Mouse (Mus musculus): ENCODE data around the gene Elane. TPM values are rescaled to one million over a fixed set of nuclear protein-coding genes. Genes with fewer than 3 reads are reported as not detected.
A peak's percentile ranks its signal among the peaks of the same experiment; 100 is the strongest.

The Elane gene
- polyA plus RNA-seq, 1 experiment: not detected

DNA sequence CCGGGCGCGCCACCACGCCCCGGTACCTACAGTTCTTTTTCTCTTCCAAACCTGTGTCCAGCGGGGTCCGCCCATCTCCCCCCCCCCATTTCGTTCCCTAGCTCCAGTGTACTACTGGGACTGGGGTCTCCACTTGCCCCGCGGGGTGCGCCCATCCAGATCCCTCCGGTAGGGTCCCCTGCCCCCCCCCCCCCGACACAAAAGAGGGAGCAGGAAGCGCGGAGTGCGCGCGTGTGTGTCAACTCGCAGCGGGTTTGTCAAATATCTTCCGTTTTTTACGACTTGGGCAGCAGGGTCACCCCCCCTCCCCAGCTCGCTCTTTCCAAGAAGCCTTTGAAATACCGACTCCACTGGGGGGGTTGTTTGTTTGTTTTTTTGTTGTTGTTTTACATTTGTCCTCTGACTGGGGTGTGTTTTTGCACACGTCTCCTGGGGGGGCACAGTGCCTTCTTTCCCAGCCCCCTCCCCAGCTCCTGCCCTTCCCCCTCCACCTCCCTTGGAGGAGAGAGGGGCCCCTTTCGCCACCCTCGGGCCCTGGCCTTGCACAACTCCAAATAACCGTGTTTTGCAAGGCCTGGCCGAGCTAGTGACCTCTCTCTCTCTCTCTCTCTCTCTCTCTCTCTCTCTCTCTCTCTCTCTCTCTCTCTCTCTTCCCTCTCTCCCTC lies 42.1 kb downstream of the Elane start:
- peak overlapping the region; percentile 99 for H3K4me3 ChIP-seq (ENCODE audit: insufficient read depth, low read depth, low read length)
- H3K36me3 ChIP-seq (ENCODE audit: control insufficient read depth, insufficient read depth, low read length): no peaks in the 10 kb centered on the region
- 2% methylated on average over 29 of the region's 29 CpGs for WGBS
- TF ChIP-seq CTCF (conservative IDR thresholded peaks at IDR 0.05; ENCODE audit: insufficient read depth, insufficient read length, low read depth, low read length) (no peak), POLR2A (IDR thresholded peaks at IDR 0.05; ENCODE audit: low read depth, low read length) (no peak)
- DNase-seq: peak; percentile 60
- H3K27me3 ChIP-seq (replicated peaks; ENCODE audit: control insufficient read depth, insufficient read depth, low read length): no peaks in the 10 kb centered on the region
- peak overlapping the region; percentile 97 for H3K27ac ChIP-seq (ENCODE audit: insufficient read depth, low read depth, low read length)
- H3K4me1 ChIP-seq (ENCODE audit: control insufficient read depth, insufficient read depth, low read length): 0 out of 2 replicates have a peak, but pooled peaks cover 2% of the 10 kb centered on the region

DNA sequence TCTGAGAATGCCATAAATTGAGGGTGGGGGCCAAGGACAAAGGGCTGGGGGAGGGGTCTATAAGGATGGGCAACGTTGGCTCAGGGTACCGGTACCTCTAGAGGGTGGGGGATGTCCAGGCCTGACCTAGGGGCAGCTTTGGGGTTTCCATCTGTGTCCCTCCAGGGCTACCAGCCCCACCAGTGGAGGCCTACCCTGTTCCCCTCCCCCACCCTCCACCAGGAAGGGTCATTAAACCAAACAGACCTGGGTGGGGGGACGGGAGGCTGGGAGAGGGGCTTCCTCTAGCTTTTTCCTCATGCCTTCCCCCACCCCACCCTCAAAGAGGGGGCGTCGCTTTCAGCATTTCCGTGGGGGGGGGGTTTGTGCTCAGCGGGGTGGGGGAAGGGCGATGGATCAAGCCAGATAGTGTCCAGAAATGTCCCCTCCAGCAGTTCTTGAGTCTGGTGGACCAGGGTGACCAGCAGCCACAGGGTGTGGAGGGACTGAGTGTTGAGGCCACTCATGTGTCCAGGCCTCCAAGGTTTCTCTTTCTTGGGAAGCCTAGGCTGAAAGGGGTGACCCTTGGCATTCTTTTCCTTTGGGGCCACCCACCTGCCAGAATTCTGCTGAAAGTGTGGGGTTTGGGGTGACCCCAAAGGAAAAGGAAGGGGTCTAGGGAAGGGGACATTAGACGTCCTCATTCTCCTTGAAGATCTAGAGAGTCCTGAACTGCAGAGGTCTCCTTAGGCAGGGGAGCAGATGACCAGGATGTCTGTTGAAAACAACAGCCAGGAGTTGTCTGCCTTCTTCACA lies 43.1 kb downstream of the Elane start:
- no peak for DNase-seq
- H3K27ac ChIP-seq (ENCODE audit: insufficient read depth, low read depth, low read length): no peak overlapping the region
- 47% methylated on average over 9 of the region's 9 CpGs for WGBS
- TF ChIP-seq CTCF (conservative IDR thresholded peaks at IDR 0.05; ENCODE audit: insufficient read depth, insufficient read length, low read depth, low read length) (no peak), POLR2A (IDR thresholded peaks at IDR 0.05; ENCODE audit: low read depth, low read length) (no peak)
- H3K4me1 ChIP-seq (ENCODE audit: control insufficient read depth, insufficient read depth, low read length): peaks cover 11% of the 10 kb centered on the region
- no peaks in the 10 kb centered on the region for H3K27me3 ChIP-seq (replicated peaks; ENCODE audit: control insufficient read depth, insufficient read depth, low read length)
- no peaks in the 10 kb centered on the region for H3K36me3 ChIP-seq (ENCODE audit: control insufficient read depth, insufficient read depth, low read length)
- no peak overlapping the region; the same call in 1 of the 2 replicates for H3K4me3 ChIP-seq (ENCODE audit: insufficient read depth, low read depth, low read length)

DNA sequence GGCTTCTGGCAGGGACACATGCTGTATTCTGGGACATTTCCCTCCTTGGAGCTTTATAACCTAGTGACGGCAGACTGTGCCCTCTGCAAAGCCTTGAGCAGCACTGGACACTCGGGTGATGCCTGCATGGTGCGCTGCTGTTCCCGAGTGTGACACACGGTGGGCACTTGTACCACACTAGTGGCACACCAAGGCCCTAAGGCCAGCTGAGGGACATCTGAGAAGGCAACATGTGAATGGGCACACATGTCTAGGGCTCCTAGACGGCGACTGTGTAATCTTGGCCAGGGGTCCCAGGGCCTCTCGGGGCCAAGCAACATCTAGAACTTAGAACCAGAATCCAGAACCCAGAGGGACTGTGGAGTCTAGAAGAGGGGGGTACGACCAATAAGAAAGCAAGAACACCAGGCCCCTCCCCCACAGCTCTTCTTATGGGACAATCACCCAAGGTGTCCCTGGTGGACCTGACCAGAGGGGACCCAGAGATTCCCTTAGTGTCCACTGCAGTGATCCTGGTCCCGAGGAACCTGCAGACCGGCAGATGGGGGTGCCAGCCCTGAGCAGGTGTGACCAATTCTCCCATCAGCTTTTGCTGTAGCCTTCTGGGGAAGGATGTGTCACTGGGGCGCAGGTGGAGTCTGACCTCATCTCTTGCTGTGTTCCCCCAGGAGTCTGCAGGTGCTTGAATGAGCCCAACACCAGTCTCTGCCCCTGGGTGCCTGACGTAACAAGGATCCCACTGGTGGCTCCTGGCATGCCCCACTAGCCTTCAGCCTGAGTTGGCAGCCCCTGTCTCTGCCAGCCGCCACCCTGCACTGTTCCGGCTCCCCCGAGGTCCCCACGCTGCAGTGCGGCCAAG lies 44.1 kb downstream of the Elane start:
- TF ChIP-seq POLR2A (IDR thresholded peaks at IDR 0.05; ENCODE audit: low read depth, low read length): no peak
- no peak for TF ChIP-seq CTCF (conservative IDR thresholded peaks at IDR 0.05; ENCODE audit: insufficient read depth, insufficient read length, low read depth, low read length)
- no peak overlapping the region for H3K27ac ChIP-seq (ENCODE audit: insufficient read depth, low read depth, low read length)
- H3K36me3 ChIP-seq (ENCODE audit: control insufficient read depth, insufficient read depth, low read length): no peaks in the 10 kb centered on the region
- no peak overlapping the region for H3K4me3 ChIP-seq (ENCODE audit: insufficient read depth, low read depth, low read length)
- DNase-seq: no peak
- H3K4me1 ChIP-seq (ENCODE audit: control insufficient read depth, insufficient read depth, low read length): peaks cover 19% of the 10 kb centered on the region
- WGBS: 77% methylated on average over 18 of the region's 18 CpGs
- no peaks in the 10 kb centered on the region for H3K27me3 ChIP-seq (replicated peaks; ENCODE audit: control insufficient read depth, insufficient read depth, low read length)

DNA sequence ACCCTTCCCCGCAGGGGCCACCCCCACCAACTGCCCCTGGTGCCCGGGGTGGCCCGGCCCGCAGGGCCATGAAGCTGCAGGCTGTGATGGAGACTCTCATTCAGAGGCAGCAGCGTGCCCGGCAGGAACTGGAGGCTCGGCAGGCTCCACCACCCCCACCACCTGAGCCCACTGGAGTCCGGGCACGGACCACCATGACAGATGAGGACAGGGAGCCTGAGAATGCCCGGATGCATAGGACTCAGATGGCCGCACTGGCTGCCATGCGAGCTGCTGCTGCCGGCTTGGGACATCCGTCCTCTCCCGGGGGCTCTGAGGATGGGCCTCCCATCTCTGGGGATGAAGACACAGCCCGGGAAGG lies 44.8 kb downstream of the Elane start:
- 88% methylated on average over 16 of the region's 16 CpGs for WGBS
- DNase-seq: no peak
- no peak overlapping the region for H3K4me3 ChIP-seq (ENCODE audit: insufficient read depth, low read depth, low read length)
- no peaks in the 10 kb centered on the region for H3K36me3 ChIP-seq (ENCODE audit: control insufficient read depth, insufficient read depth, low read length)
- no peak for TF ChIP-seq POLR2A (IDR thresholded peaks at IDR 0.05; ENCODE audit: low read depth, low read length)
- no peak overlapping the region for H3K27ac ChIP-seq (ENCODE audit: insufficient read depth, low read depth, low read length)
- peaks cover 22% of the 10 kb centered on the region for H3K4me1 ChIP-seq (ENCODE audit: control insufficient read depth, insufficient read depth, low read length)
- no peaks in the 10 kb centered on the region for H3K27me3 ChIP-seq (replicated peaks; ENCODE audit: control insufficient read depth, insufficient read depth, low read length)

DNA sequence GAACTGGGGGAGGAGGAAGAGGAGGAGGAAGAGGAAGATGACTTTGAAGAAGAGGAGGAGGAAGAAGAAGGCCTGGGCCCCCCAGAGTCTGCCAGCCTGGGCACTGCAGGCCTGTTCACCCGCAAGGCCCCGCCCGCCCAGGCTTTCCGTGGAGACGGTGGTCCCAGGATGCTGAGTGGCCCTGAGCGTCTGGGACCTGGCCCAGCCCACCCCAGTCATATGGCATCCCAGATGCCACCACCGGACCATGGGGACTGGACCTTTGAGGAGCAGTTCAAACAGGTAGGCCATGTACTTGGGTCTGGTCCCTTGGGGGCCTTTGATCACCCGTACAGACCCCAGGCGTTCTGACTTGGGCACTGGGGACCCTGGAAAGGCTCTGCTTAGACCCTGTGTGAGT lies 45.8 kb downstream of the Elane start:
- peaks cover 32% of the 10 kb centered on the region for H3K4me1 ChIP-seq (ENCODE audit: control insufficient read depth, insufficient read depth, low read length)
- no peak overlapping the region for H3K27ac ChIP-seq (ENCODE audit: insufficient read depth, low read depth, low read length)
- TF ChIP-seq POLR2A (IDR thresholded peaks at IDR 0.05; ENCODE audit: low read depth, low read length) (no peak), CTCF (conservative IDR thresholded peaks at IDR 0.05; ENCODE audit: insufficient read depth, insufficient read length, low read depth, low read length) (no peak)
- DNase-seq: no peak
- H3K36me3 ChIP-seq (ENCODE audit: control insufficient read depth, insufficient read depth, low read length): no peaks in the 10 kb centered on the region
- WGBS: 90% methylated on average over 9 of the region's 9 CpGs
- H3K4me3 ChIP-seq (ENCODE audit: insufficient read depth, low read depth, low read length): no peak overlapping the region
- no peaks in the 10 kb centered on the region for H3K27me3 ChIP-seq (replicated peaks; ENCODE audit: control insufficient read depth, insufficient read depth, low read length)

DNA sequence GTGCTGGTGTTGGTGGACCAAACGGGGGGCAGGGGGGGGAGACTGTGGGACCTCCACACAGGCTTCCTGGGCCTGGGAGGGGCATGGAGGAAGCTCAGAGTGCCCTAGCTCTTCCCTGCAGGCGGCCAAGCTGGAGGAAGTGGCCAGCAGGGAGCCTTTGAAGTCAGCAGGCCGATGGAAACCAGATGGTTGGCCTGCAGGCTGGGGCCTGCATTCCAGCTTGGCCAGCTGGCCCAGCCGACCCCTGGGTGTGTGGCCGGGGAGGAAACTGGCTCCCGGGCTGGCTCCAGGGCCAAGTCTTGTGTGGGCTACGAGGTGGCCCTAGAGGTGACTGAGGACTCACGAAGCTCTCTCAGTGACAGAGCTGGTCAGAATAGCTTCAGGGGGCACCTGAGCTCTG lies 46.7 kb downstream of the Elane start:
- peak; percentile 73 for DNase-seq
- no peak overlapping the region for H3K27ac ChIP-seq (ENCODE audit: insufficient read depth, low read depth, low read length)
- no peaks in the 10 kb centered on the region for H3K27me3 ChIP-seq (replicated peaks; ENCODE audit: control insufficient read depth, insufficient read depth, low read length)
- no peaks in the 10 kb centered on the region for H3K36me3 ChIP-seq (ENCODE audit: control insufficient read depth, insufficient read depth, low read length)
- TF ChIP-seq POLR2A (IDR thresholded peaks at IDR 0.05; ENCODE audit: low read depth, low read length) (no peak), CTCF (conservative IDR thresholded peaks at IDR 0.05; ENCODE audit: insufficient read depth, insufficient read length, low read depth, low read length) (no peak)
- WGBS: 25% methylated on average over 8 of the region's 8 CpGs
- peaks cover 40% of the 10 kb centered on the region for H3K4me1 ChIP-seq (ENCODE audit: control insufficient read depth, insufficient read depth, low read length)
- H3K4me3 ChIP-seq (ENCODE audit: insufficient read depth, low read depth, low read length): no peak overlapping the region

All from kidney, adult 2 months (tissue).